Mouse (Mus musculus) megakaryocyte, embryonic 14.5 days (primary cell): ENCODE data around the gene Lrrc45.

ENCODE experiments used
- FLI1 ChIP-seq: IDR thresholded peaks from 2 replicates; pipeline ENCODE4 v1.6.1; 2012; ENCODE audit warnings: low read length, inconsistent platforms, mixed read lengths
- GATA1 ChIP-seq: IDR thresholded peaks from 3 replicates; pipeline ENCODE4 v1.6.1; 2012; ENCODE audit warnings: mixed read lengths, low read length, inconsistent platforms, borderline replicate concordance

- no peak for TF ChIP-seq GATA1
- no peak for TF ChIP-seq FLI1
Measured at GRCm38 (mm10) chr11:120722761-120723382, 9.1 kb downstream of the Lrrc45 start.
